Mouse (Mus musculus): ENCODE measurements at regions not wholly inside any gene's neighbourhood (a gene's known extent, or its start where the extent isn't known, plus 50 kb on each side); places are given as distances from the start of the nearest gene placed in this dataset.

GRCm38 (mm10) chr16:46728424-46728823 lies 230.1 kb upstream of the Nectin3 start:
- Histone ChIP-seq H3K9ac (ENCODE audit: low read length) (no peak overlapping the region), H3K36me3 (ENCODE audit: control insufficient read depth, insufficient read depth) (no peaks in the 10 kb centered on the region), H3K4me3 (ENCODE audit: low read length) (no peak overlapping the region), H3K27ac (ENCODE audit: low read length) (no peak overlapping the region), H3K9me3 (replicated peaks; ENCODE audit: control insufficient read depth, low read length) (no peaks in the 10 kb centered on the region), H3K27me3 (ENCODE audit: control insufficient read depth, insufficient read depth, low read length) (no peaks in the 10 kb centered on the region), H3K4me1 (ENCODE audit: control insufficient read depth, insufficient read depth, low read length) (no peaks in the 10 kb centered on the region), H3K4me2 (ENCODE audit: low read depth, low read length) (no peak overlapping the region)
- WGBS = 76% methylated on average over 3 of the region's 3 CpGs
- ATAC-seq (replicated peaks; ENCODE audit: extremely low read depth, insufficient read depth, low FRiP score) = no peak

- no peak overlapping the region for H3K9ac ChIP-seq (ENCODE audit: low read length)
- no peak overlapping the region for H3K4me2 ChIP-seq (ENCODE audit: low read depth, low read length)
- H3K27ac ChIP-seq (ENCODE audit: low read length) = no peak overlapping the region
- no peaks in the 10 kb centered on the region for H3K4me1 ChIP-seq (ENCODE audit: control insufficient read depth, insufficient read depth, low read length)
- no peak for ATAC-seq (replicated peaks; ENCODE audit: extremely low read depth, insufficient read depth, low FRiP score)
- 86% methylated on average over 4 of the region's 4 CpGs for WGBS
- H3K36me3 ChIP-seq (ENCODE audit: control insufficient read depth, insufficient read depth) = no peaks in the 10 kb centered on the region
- no peaks in the 10 kb centered on the region for H3K27me3 ChIP-seq (ENCODE audit: control insufficient read depth, insufficient read depth, low read length)
- H3K4me3 ChIP-seq (ENCODE audit: low read length) = no peak overlapping the region
- H3K9me3 ChIP-seq (replicated peaks; ENCODE audit: control insufficient read depth, low read length) = no peaks in the 10 kb centered on the region
Measured at GRCm38 (mm10) chr16:46723660-46724059, 225.3 kb upstream of the Nectin3 start.

- no peak for ATAC-seq (replicated peaks; ENCODE audit: extremely low read depth, insufficient read depth, low FRiP score)
- Histone ChIP-seq H3K27me3 (ENCODE audit: control insufficient read depth, insufficient read depth, low read length) (no peaks in the 10 kb centered on the region), H3K36me3 (ENCODE audit: control insufficient read depth, insufficient read depth) (no peaks in the 10 kb centered on the region), H3K4me3 (ENCODE audit: low read length) (no peak overlapping the region), H3K27ac (ENCODE audit: low read length) (no peak overlapping the region), H3K9me3 (replicated peaks; ENCODE audit: control insufficient read depth, low read length) (no peaks in the 10 kb centered on the region), H3K4me2 (ENCODE audit: low read depth, low read length) (no peak overlapping the region), H3K9ac (ENCODE audit: low read length) (no peak overlapping the region), H3K4me1 (ENCODE audit: control insufficient read depth, insufficient read depth, low read length) (no peaks in the 10 kb centered on the region)
- WGBS = 75% methylated on average over 3 of the region's 3 CpGs
Measured at GRCm38 (mm10) chr16:46679787-46680186, 181.5 kb upstream of the Nectin3 start.

- Histone ChIP-seq H3K4me1 (ENCODE audit: control insufficient read depth, insufficient read depth, low read length) (no peaks in the 10 kb centered on the region), H3K36me3 (ENCODE audit: control insufficient read depth, insufficient read depth) (no peaks in the 10 kb centered on the region), H3K27ac (ENCODE audit: low read length) (no peak overlapping the region), H3K27me3 (ENCODE audit: control insufficient read depth, insufficient read depth, low read length) (no peaks in the 10 kb centered on the region), H3K4me2 (ENCODE audit: low read depth, low read length) (no peak overlapping the region), H3K9me3 (replicated peaks; ENCODE audit: control insufficient read depth, low read length) (no peaks in the 10 kb centered on the region), H3K9ac (ENCODE audit: low read length) (no peak overlapping the region), H3K4me3 (ENCODE audit: low read length) (no peak overlapping the region)
- WGBS = 72% methylated on average over 3 of the region's 3 CpGs
- no peak for ATAC-seq (replicated peaks; ENCODE audit: extremely low read depth, insufficient read depth, low FRiP score)
Measured at GRCm38 (mm10) chr16:46669590-46669989, 171.3 kb upstream of the Nectin3 start.

DNA sequence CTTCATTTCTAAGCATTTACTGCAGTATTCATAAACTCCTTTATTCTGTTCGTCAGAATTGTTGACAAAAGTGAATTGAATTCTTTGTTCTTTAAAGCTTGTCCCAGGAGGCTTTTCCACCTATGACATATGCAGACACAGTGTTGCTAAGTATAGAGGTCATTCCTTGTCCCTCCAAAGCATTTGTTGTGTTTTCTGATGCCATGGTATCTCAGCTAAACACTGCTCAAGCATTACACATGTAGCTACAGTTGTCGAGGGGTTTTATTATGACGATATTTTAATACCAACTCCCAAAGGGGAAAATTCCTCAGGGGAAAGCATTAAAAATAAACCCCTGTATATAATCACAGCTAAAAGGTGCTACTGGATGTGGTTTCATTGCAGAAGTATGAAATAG lies 167.2 kb upstream of the Nectin3 start:
- no peaks in the 10 kb centered on the region for H3K9me3 ChIP-seq (replicated peaks; ENCODE audit: control insufficient read depth, low read length)
- no peak overlapping the region for H3K4me2 ChIP-seq (ENCODE audit: low read depth, low read length)
- no peaks in the 10 kb centered on the region for H3K27me3 ChIP-seq (ENCODE audit: control insufficient read depth, insufficient read depth, low read length)
- 60% methylated on average over 3 of the region's 3 CpGs for WGBS
- H3K27ac ChIP-seq (ENCODE audit: low read length) = no peak overlapping the region
- H3K36me3 ChIP-seq (ENCODE audit: control insufficient read depth, insufficient read depth) = no peaks in the 10 kb centered on the region
- H3K4me1 ChIP-seq (ENCODE audit: control insufficient read depth, insufficient read depth, low read length) = no peaks in the 10 kb centered on the region
- H3K9ac ChIP-seq (ENCODE audit: low read length) = no peak overlapping the region
- no peak overlapping the region for H3K4me3 ChIP-seq (ENCODE audit: low read length)
- no peak for ATAC-seq (replicated peaks; ENCODE audit: extremely low read depth, insufficient read depth, low FRiP score)

- H3K4me1 ChIP-seq (ENCODE audit: control insufficient read depth, insufficient read depth, low read length) = no peaks in the 10 kb centered on the region
- 86% methylated on average over 4 of the region's 4 CpGs for WGBS
- H3K27me3 ChIP-seq (ENCODE audit: control insufficient read depth, insufficient read depth, low read length) = no peaks in the 10 kb centered on the region
- ATAC-seq (replicated peaks; ENCODE audit: extremely low read depth, insufficient read depth, low FRiP score) = no peak
- no peaks in the 10 kb centered on the region for H3K36me3 ChIP-seq (ENCODE audit: control insufficient read depth, insufficient read depth)
- no peak overlapping the region for H3K4me2 ChIP-seq (ENCODE audit: low read depth, low read length)
- H3K9ac ChIP-seq (ENCODE audit: low read length) = no peak overlapping the region
- no peak overlapping the region for H3K27ac ChIP-seq (ENCODE audit: low read length)
- no peaks in the 10 kb centered on the region for H3K9me3 ChIP-seq (replicated peaks; ENCODE audit: control insufficient read depth, low read length)
- no peak overlapping the region for H3K4me3 ChIP-seq (ENCODE audit: low read length)
Measured at GRCm38 (mm10) chr16:46663008-46663407, 164.7 kb upstream of the Nectin3 start.

DNA sequence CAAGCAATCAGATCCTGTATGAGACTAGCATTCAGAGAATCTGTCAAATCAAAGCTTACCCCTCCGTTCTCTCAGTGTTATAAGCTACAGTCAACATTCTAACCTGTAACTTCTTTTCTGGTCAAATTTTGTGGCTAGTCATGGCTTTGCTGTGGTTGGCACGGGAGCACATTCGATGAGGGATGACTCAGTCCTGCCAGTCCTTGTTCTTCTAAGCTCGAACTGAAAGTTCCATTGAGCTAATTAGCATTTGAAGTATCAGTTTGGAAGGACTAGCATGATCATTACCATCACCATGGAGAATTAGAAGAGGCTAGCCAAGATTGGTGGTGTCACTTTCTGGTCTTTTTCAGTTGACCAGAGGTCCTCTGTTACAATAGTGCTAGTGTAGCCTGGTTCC lies 156.7 kb upstream of the Nectin3 start:
- H3K36me3 ChIP-seq (ENCODE audit: control insufficient read depth, insufficient read depth) = no peaks in the 10 kb centered on the region
- H3K27ac ChIP-seq (ENCODE audit: low read length) = no peak overlapping the region
- no peaks in the 10 kb centered on the region for H3K9me3 ChIP-seq (replicated peaks; ENCODE audit: control insufficient read depth, low read length)
- H3K4me2 ChIP-seq (ENCODE audit: low read depth, low read length) = no peak overlapping the region
- no peaks in the 10 kb centered on the region for H3K27me3 ChIP-seq (ENCODE audit: control insufficient read depth, insufficient read depth, low read length)
- no peak overlapping the region for H3K4me3 ChIP-seq (ENCODE audit: low read length)
- no peaks in the 10 kb centered on the region for H3K4me1 ChIP-seq (ENCODE audit: control insufficient read depth, insufficient read depth, low read length)
- ATAC-seq (replicated peaks; ENCODE audit: extremely low read depth, insufficient read depth, low FRiP score) = no peak
- no peak overlapping the region for H3K9ac ChIP-seq (ENCODE audit: low read length)
- WGBS = 81% methylated on average over 4 of the region's 4 CpGs

DNA sequence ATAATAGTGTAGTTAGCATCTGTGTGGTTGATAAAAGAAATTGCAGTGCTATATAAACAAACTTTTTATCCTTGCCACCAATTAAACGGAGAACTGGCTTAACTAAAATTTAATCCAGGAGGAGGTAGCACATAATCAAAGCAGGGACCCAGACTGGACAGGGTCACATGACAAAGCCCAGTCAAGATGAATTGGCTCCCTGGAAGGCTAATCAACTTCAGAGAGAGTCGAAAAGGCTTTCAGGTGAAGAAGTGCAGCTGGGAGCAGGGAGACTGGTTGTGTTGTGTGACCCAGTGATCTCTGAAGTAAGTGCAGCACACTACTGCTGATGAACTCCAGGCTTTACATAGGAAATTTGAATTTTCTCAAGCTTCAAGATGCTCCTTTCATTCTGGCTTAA lies 127.5 kb upstream of the Nectin3 start:
- 29% methylated on average over 2 of the region's 2 CpGs for WGBS
- Histone ChIP-seq H3K4me1 (ENCODE audit: control insufficient read depth, insufficient read depth, low read length) (no peaks in the 10 kb centered on the region), H3K4me2 (ENCODE audit: low read depth, low read length) (no peak overlapping the region), H3K9me3 (replicated peaks; ENCODE audit: control insufficient read depth, low read length) (no peaks in the 10 kb centered on the region), H3K9ac (ENCODE audit: low read length) (no peak overlapping the region), H3K27ac (ENCODE audit: low read length) (no peak overlapping the region), H3K27me3 (ENCODE audit: control insufficient read depth, insufficient read depth, low read length) (no peaks in the 10 kb centered on the region), H3K36me3 (ENCODE audit: control insufficient read depth, insufficient read depth) (no peaks in the 10 kb centered on the region), H3K4me3 (ENCODE audit: low read length) (no peak overlapping the region)
- no peak for ATAC-seq (replicated peaks; ENCODE audit: extremely low read depth, insufficient read depth, low FRiP score)

GRCm38 (mm10) chr16:46623246-46623645 lies 124.9 kb upstream of the Nectin3 start:
- Histone ChIP-seq H3K4me2 (ENCODE audit: low read depth, low read length) (no peak overlapping the region), H3K27me3 (ENCODE audit: control insufficient read depth, insufficient read depth, low read length) (no peaks in the 10 kb centered on the region), H3K9me3 (replicated peaks; ENCODE audit: control insufficient read depth, low read length) (no peaks in the 10 kb centered on the region), H3K4me3 (ENCODE audit: low read length) (no peak overlapping the region), H3K36me3 (ENCODE audit: control insufficient read depth, insufficient read depth) (no peaks in the 10 kb centered on the region), H3K4me1 (ENCODE audit: control insufficient read depth, insufficient read depth, low read length) (no peaks in the 10 kb centered on the region), H3K27ac (ENCODE audit: low read length) (no peak overlapping the region), H3K9ac (ENCODE audit: low read length) (no peak overlapping the region)
- ATAC-seq (replicated peaks; ENCODE audit: extremely low read depth, insufficient read depth, low FRiP score) = no peak
- 79% methylated on average over 1 of the region's 1 CpGs for WGBS

- H3K9me3 ChIP-seq (replicated peaks; ENCODE audit: control insufficient read depth, low read length) = no peaks in the 10 kb centered on the region
- H3K36me3 ChIP-seq (ENCODE audit: control insufficient read depth, insufficient read depth) = no peaks in the 10 kb centered on the region
- WGBS = 82% methylated on average over 2 of the region's 2 CpGs
Measured at GRCm38 (mm10) chr16:46619871-46620270, 121.5 kb upstream of the Nectin3 start.

More at GRCm38 (mm10) chr16:46619871-46620270, 121.5 kb upstream of the Nectin3 start:
- no peak overlapping the region for H3K4me3 ChIP-seq (ENCODE audit: low read length)
- ATAC-seq (replicated peaks; ENCODE audit: extremely low read depth, insufficient read depth, low FRiP score) = no peak
- H3K4me1 ChIP-seq (ENCODE audit: control insufficient read depth, insufficient read depth, low read length) = no peaks in the 10 kb centered on the region
- no peak overlapping the region for H3K9ac ChIP-seq (ENCODE audit: low read length)
- no peak overlapping the region for H3K27ac ChIP-seq (ENCODE audit: low read length)
- no peak overlapping the region for H3K4me2 ChIP-seq (ENCODE audit: low read depth, low read length)
- H3K27me3 ChIP-seq (ENCODE audit: control insufficient read depth, insufficient read depth, low read length) = no peaks in the 10 kb centered on the region

Measured in heart, embryonic 16.5 days (tissue).